Mouse (Mus musculus) spleen, adult 18-20 months (tissue): ENCODE measurements at regions not wholly inside any gene's neighbourhood (a gene's known extent, or its start where the extent isn't known, plus 50 kb on each side); places are given as distances from the start of the nearest gene placed in this dataset.

Experiments used
- DNase-seq, 2 experiments: peaks; one replicate each; pipeline ENCODE4 v3.0.0; 2022; ENCODE audit warnings: mixed read lengths in 2 of 2

DNA sequence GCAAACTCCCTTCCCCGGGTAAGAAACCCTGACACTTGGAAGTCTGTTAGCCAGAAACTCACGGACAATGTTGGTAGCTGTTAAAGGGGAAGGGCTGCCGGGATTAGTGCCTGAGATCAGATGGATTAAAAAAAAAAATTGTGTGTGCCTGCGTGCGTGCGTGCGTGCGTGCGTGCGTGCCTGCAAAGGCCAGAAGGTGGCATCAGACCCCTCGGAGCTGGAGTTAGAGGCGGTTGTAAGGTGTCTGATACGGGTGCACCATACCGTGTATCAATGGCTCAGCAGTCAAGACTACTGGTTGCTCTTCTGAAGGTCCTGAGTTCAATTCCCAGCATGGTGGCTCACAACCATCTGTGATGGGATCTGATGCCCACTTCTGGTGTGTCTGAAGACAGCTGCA, 59.0 kb upstream of the Ccdc167 start:
- DNase-seq = no peak

DNA sequence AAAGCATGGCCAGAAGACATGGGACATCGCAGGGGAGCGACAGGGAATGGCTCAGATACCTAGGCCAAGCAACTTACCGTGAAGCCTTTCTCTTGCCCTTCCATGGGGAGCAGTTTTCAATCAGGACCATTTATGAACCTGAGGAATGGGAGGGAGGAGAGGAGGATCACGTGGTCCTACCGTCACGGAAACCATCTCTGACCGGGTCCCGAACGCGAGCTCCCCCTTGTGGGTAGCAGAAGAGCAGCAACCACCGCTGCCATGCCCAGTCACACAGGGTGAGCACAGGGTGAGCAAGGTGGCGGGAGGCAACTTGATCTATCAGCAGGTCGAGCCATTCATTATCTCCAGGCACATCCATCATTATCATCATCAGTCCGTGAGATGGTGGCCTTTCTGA, 56.5 kb upstream of the Ccdc167 start:
- peak; percentile 28 to 60 for DNase-seq

DNA sequence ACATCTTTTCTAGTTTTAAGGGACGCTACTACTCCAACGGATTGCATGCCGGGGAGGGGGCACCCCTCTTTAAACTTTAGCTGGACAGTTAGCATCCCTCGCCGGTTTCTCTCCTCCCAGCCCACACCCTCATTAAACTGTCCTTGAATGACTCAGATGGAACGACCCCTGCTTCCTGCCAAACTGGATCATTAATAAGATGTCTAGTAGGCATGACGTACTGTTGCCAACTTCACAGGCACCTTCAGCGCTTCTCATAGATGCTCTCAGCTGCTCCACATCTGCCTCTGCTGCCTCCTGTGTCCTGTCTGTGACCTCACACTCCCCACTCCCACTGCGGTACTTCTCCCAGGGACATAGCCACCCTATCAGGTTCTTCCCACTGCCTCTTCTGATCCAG, 54.1 kb upstream of the Ccdc167 start:
- DNase-seq = no peak

GRCm38 (mm10) chr17:29769631-29770030, 52.8 kb upstream of the Ccdc167 start:
- no peak for DNase-seq

GRCm38 (mm10) chr17:29769143-29769542, 52.3 kb upstream of the Ccdc167 start:
- peak; percentile 53 to 63 for DNase-seq

GRCm38 (mm10) chr17:29768642-29769041, 51.8 kb upstream of the Ccdc167 start:
- DNase-seq = no peak
